Mouse (Mus musculus) splenic B cell, adult 2 months (primary cell): ENCODE results near the gene C1qa.

Experiments used
- DNase-seq: peaks from one replicate; pipeline ENCODE4 v3.0.0-alpha.2; 2011; ENCODE audit warnings: low read depth, low spot score
- H3K27me3 ChIP-seq: 2 replicates; pipeline ENCODE4 v1.6.1; 2012; ENCODE audit warnings: mild to moderate bottlenecking, low read length, moderate library complexity, mixed read lengths; ENCODE audit not compliant: control insufficient read depth, poor library complexity, insufficient read depth, severe bottlenecking
- H3K36me3 ChIP-seq: 2 replicates; pipeline ENCODE4 v1.6.1; 2012; ENCODE audit warnings: mild to moderate bottlenecking, low read length, moderate library complexity, mixed read lengths; ENCODE audit not compliant: control insufficient read depth, poor library complexity, insufficient read depth, severe bottlenecking

C1qa gene

GRCm38 (mm10) chr4:136916359-136917164 lies 18.0 kb upstream of the C1qa start:
- DNase-seq, result no peak
- Histone ChIP-seq H3K27me3 (no peaks in the 10 kb centered on the region), H3K36me3 (no peaks in the 10 kb centered on the region)

GRCm38 (mm10) chr4:136912841-136913240 lies 14.2 kb upstream of the C1qa start:
- no peaks in the 10 kb centered on the region for H3K27me3 ChIP-seq
- no peak for DNase-seq
- no peaks in the 10 kb centered on the region for H3K36me3 ChIP-seq

GRCm38 (mm10) chr4:136911804-136912203 lies 13.2 kb upstream of the C1qa start:
- no peaks in the 10 kb centered on the region for H3K36me3 ChIP-seq
- DNase-seq, result no peak
- H3K27me3 ChIP-seq, result no peaks in the 10 kb centered on the region

- H3K27me3 ChIP-seq, result no peaks in the 10 kb centered on the region
- DNase-seq, result no peak
- no peaks in the 10 kb centered on the region for H3K36me3 ChIP-seq
Measured at GRCm38 (mm10) chr4:136911211-136911646, 12.6 kb upstream of the C1qa start.

DNA sequence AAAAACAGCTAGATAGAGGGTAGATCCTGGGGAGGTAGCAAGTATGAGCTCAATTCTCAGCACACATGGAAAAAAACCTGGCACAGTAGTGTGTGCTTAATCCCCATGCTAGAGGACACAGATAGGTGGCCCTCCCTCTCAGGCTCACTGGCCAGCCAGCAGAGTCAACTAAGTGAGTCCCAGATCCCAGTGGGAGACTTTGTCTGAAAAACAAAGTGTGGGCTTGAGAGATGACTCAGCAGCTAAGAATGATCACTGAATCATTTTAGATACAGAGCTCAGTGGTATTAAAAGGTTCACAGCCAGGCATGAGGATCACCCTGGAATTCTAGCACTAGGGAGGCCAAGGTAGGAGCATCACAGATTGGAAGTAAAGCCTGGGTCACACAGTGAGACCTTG lies 9.2 kb upstream of the C1qa start:
- Histone ChIP-seq H3K27me3 (no peaks in the 10 kb centered on the region), H3K36me3 (no peaks in the 10 kb centered on the region)
- no peak for DNase-seq

GRCm38 (mm10) chr4:136907033-136907432 lies 8.4 kb upstream of the C1qa start:
- Histone ChIP-seq H3K36me3 (no peaks in the 10 kb centered on the region), H3K27me3 (no peaks in the 10 kb centered on the region)
- peak; percentile 54 for DNase-seq

DNA sequence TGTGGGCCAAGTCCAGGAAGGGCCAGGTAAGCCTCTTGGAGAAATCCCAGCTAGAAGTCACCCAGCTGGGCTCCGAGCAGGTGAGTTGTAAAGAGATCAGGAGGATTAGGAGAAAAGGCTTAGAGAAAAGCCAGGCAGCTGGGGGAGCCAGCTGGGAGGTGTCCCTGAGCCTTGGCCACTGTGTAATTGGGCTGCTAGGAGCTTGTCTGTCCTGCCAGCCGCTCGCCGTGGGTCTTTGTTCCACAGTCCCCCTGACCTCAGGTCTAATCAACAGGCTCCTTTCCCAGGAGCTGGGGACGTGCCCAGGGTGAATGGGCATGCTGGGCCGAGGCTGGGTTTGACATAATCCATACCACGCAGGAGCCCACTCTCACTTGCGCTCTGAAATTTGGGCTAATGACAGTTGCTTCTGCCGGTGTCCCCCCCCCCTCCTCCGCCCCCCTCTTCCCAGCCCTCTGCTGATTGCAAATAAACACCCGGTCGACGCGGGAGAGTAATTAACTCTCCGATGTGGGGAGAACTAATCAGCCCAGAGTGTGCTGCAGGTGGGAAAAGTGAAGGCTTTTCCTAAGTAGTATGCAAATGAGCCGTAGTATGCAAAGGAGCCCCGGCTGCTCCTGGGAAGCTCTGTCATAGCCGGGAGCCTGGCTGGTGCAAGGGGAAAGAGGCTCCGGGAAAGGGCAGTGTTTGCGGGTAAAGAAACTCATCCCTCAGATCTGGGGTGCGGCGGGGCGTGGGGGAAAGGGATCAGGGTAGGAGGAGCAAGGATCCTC lies 6.3 kb upstream of the C1qa start:
- no peak for DNase-seq
- no peaks in the 10 kb centered on the region for H3K27me3 ChIP-seq
- no peaks in the 10 kb centered on the region for H3K36me3 ChIP-seq

GRCm38 (mm10) chr4:136899154-136899553 lies 551 bp upstream of the C1qa start:
- H3K36me3 ChIP-seq, result no peaks in the 10 kb centered on the region
- no peaks in the 10 kb centered on the region for H3K27me3 ChIP-seq
- no peak for DNase-seq

DNA sequence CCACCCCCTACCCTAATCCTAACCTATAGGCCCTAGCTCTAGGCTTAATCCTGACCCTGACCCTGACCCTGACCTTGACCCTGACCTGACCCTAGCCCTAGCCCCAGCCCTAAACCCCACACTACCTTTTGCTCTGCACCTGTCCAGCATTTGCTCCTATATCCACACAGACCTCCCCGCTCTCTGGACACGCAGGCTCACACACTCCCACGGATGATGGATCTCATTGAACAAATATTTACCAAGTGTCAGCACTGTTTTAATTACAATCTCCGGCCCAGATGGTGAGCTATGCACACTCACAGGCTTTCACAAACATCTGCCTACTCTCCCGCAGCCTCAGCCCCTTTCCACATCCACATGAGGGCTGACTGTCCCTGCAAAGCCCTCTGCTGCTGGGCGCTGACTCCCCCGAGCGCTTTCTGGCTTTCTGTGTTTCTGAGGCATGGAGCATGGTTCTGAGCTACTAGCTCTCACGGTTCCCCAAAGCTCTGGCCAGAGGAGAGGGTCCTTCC lies 462 bp downstream of the C1qa start:
- Histone ChIP-seq H3K36me3 (no peaks in the 10 kb centered on the region), H3K27me3 (no peaks in the 10 kb centered on the region)
- DNase-seq, result no peak

DNA sequence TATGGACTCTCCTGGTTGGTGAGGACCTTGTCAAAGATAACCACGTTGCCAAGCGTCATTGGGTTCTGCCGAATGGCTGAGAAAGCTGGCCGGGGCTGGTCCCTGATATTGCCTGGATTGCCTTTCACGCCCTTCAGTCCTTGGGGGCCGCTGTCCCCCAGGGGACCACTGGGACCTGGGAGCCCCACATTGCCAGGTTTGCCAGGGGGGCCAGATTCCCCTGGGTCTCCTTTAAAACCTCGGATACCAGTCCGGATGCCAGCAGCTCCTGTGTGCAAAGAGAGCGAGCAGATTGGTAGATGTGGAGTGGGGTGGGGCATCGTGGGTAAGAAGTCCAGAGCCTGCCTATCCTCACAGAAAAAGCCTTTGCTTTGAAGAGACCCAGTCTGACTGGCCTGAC lies 2.1 kb downstream of the C1qa start:
- DNase-seq, result no peak
- Histone ChIP-seq H3K36me3 (no peaks in the 10 kb centered on the region), H3K27me3 (no peaks in the 10 kb centered on the region)

DNA sequence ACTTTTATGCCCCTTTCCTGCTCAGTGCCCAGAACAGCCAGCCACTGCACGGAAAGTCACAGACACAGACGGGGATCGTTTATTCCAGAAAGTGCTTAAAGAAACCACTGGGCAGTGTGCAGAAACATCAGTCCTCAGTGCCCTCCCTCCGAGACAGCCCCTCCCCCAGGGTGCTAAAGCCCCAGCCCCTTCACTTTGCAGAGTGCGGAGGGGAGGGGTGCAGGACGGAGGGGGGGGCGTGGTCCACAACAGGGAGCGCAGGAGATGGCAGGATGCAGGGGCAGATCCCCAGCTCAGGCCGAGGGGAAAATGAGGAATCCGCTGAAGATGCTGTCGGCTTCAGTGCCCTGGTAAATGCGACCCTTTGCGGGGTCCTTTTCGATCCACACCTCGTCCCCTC lies 2.7 kb downstream of the C1qa start:
- DNase-seq, result no peak
- Histone ChIP-seq H3K36me3 (no peaks in the 10 kb centered on the region), H3K27me3 (no peaks in the 10 kb centered on the region)

DNA sequence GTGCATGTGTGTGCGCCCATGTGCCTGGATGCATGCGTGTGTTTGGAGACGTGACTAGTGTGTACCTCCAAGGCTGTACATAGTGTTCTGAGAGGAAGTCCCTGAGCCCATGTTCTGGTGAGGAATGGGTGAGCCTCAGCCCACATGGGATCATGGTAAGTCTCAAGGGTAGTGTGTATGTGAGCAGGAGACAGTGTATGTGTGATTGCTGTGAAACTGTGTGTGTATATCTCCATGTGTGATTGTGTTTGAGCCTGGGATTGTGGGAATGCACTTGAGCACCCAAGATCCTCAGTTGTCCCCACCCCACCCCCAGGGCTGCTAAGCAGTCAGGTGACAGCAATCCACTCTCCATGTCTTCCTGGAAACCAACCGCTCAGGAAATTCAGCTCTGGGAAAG lies 3.8 kb downstream of the C1qa start:
- no peaks in the 10 kb centered on the region for H3K27me3 ChIP-seq
- no peak for DNase-seq

GRCm38 (mm10) chr4:136893691-136894543 lies 4.7 kb downstream of the C1qa start:
- no peak for DNase-seq
- Histone ChIP-seq H3K27me3 (no peaks in the 10 kb centered on the region), H3K36me3 (no peaks in the 10 kb centered on the region)

More for the DNA sequence above, 3.8 kb downstream of the C1qa start:
- no peaks in the 10 kb centered on the region for H3K36me3 ChIP-seq

DNA sequence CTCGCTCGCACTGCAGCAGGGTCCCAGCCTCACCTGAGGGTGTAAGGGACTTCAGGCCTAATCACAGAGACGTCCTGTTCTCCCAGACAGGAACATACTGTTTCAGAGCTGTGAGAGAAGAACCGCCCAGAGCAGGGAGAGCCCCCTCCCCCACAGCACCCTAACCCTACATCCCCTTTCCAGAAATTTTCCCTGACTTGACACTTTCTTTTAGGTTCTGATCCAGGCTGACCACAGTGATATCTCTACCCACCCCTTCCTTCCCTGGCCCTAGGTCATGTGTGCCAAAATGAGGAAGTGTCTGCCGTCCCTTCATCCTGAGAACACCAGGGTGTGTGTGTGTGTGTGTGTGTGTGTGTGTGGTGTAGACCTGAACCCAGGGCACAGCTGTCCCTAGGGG lies 5.8 kb downstream of the C1qa start, which contains the start of gene C1qc:
Gene C1qc (minus strand): TSS at position 255 of the 400 bp plus-strand sequence.
- Histone ChIP-seq H3K27me3 (no peaks in the 10 kb centered on the region), H3K36me3 (no peaks in the 10 kb centered on the region)
- no peak for DNase-seq
